Mouse (Mus musculus): ENCODE data around the gene Zfp973. TPM values are rescaled to one million over a fixed set of nuclear protein-coding genes. Genes with fewer than 3 reads are reported as not detected.
"Not testable (repeated sequence)": the region's sequence is repeated elsewhere in the genome, so short reads cannot be mapped to it uniquely, and the experiment has no call there.

Gene Zfp973
- polyA plus RNA-seq (2015; fragmentation: Nextera tagmentation; extraction: Ambion mirVana), result 8.8 and 9.1 TPM in 2 replicates

GRCm38 (mm10) chr2:176670222-176670621, at the start of gene Zfp973:
Gene Zfp973 (plus strand): TSS chr2:176670522.
- not testable (repeated sequence) for H3K4me2 ChIP-seq; H3K27me3 ChIP-seq; ATAC-seq (ENCODE audit: insufficient number of reproducible peaks, low FRiP score, low TSS enrichment, low read depth); H3K9me3 ChIP-seq; H3K36me3 ChIP-seq; H3K27ac ChIP-seq; H3K4me3 ChIP-seq; H3K9ac ChIP-seq; H3K4me1 ChIP-seq
- no CpG with 5 or more reads among the region's 6 CpGs for WGBS

- not testable (repeated sequence) for H3K36me3 ChIP-seq; H3K4me3 ChIP-seq; H3K4me2 ChIP-seq; H3K4me1 ChIP-seq; H3K9ac ChIP-seq; H3K27ac ChIP-seq; H3K9me3 ChIP-seq; H3K27me3 ChIP-seq; ATAC-seq (ENCODE audit: insufficient number of reproducible peaks, low FRiP score, low TSS enrichment, low read depth)
- WGBS, result no CpG with 5 or more reads among the region's 4 CpGs
Observed at GRCm38 (mm10) chr2:176636244-176636643, 34.1 kb upstream of the Zfp973 start, which contains the start of gene Gm14308. Gene Gm14308 (minus strand): TSS chr2:176636344.

- not testable (repeated sequence) for ATAC-seq (ENCODE audit: insufficient number of reproducible peaks, low FRiP score, low TSS enrichment, low read depth); H3K9ac ChIP-seq; H3K9me3 ChIP-seq; H3K36me3 ChIP-seq; H3K4me1 ChIP-seq; H3K27me3 ChIP-seq
- 0% methylated on average over 1 of the region's 6 CpGs for WGBS
- peak within 1 kb of the TSS; percentile 44 for H3K4me3 ChIP-seq
- peak within 1 kb of the TSS; percentile 27 for H3K4me2 ChIP-seq
- peak within 1 kb of the TSS; percentile 65; the same call in 1 of the 2 replicates for H3K27ac ChIP-seq
Observed at GRCm38 (mm10) chr2:176708051-176708450, 37.7 kb downstream of the Zfp973 start, which contains the start of gene Gm14305. Gene Gm14305 (plus strand): TSS chr2:176708328.

Other genes starting within 250 kb of the Zfp973 start
- gene Gm14435, start 246.9 kb upstream of the Zfp973 start, polyA plus RNA-seq (2015; fragmentation: Nextera tagmentation; extraction: Ambion mirVana), result 12.2 and 13.7 TPM in 2 replicates
- gene Gm14434, start 183.7 kb upstream of the Zfp973 start, polyA plus RNA-seq (2015; fragmentation: Nextera tagmentation; extraction: Ambion mirVana), result 1.9 and 8.7 TPM in 2 replicates
- not detected in 2 replicates for gene Zfp967, start 149.5 kb upstream of the Zfp973 start, polyA plus RNA-seq (2015; fragmentation: Nextera tagmentation; extraction: Ambion mirVana)
- 15.3 and 18.7 TPM in 2 replicates for gene Gm14308, start 34.2 kb upstream of the Zfp973 start, polyA plus RNA-seq (2015; fragmentation: Nextera tagmentation; extraction: Ambion mirVana)
- 24.8 and 27.5 TPM in 2 replicates for gene Gm14305, start 37.8 kb downstream of the Zfp973 start, polyA plus RNA-seq (2015; fragmentation: Nextera tagmentation; extraction: Ambion mirVana)
- 12.0 and 14.5 TPM in 2 replicates for gene Gm14295, start 128.1 kb downstream of the Zfp973 start, polyA plus RNA-seq (2015; fragmentation: Nextera tagmentation; extraction: Ambion mirVana)
- gene Gm14408, start 160.6 kb downstream of the Zfp973 start, polyA plus RNA-seq (2015; fragmentation: Nextera tagmentation; extraction: Ambion mirVana), result not detected in 2 replicates